Mouse (Mus musculus): ENCODE data around the gene Sap18b. TPM values are rescaled to one million over a fixed set of nuclear protein-coding genes. Genes with fewer than 3 reads are reported as not detected.

Gene Sap18b
- polyA plus RNA-seq, 1 experiment from 2014 or later = 369 TPM

DNA sequence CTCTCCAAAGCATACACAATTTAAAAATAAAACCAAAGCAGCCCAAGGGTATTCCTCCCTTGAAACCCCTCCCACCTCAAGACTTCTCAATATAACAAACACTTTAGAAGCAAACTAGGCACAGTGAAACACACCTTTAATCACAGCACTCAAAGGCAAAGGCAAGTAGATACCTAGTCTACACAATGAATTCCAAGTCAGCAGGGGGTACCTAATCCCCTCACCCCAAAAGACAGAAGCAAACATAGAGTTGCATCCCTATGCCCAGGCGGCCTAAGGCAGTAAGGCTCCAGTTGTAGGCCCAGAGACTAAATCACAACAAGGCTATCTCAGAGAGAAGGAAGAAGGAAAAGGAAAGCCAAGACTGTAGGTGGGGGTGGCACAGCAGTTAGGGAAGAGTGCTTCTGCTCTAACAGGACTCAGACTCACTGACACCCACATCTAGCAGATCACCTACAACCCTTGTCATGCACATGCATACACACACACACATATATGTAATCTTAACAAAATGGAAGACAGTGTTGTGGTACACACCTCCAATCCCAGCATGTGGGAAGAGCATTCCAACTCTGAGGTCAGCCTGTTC is 23.6 kb upstream of the Sap18b start:
- ATAC-seq (replicated peaks; ENCODE audit: low FRiP score, low TSS enrichment, low read depth) (no peak), DNase-seq (ENCODE audit: low spot score) (no peak)
- no peaks in the 10 kb centered on the region for H3K9me3 ChIP-seq (ENCODE audit: control insufficient read depth, low read length)
- peaks cover 24% of the 10 kb centered on the region for H3K36me3 ChIP-seq (ENCODE audit: control insufficient read depth, insufficient read depth, low read length)
- no peaks in the 10 kb centered on the region for H3K27me3 ChIP-seq (replicated peaks; ENCODE audit: control insufficient read depth, insufficient read depth, low read length)
- WGBS = 78% methylated on average over 1 of the region's 1 CpGs
- H3K4me1 ChIP-seq (replicated peaks; ENCODE audit: control insufficient read depth, insufficient read depth, low read length) = peaks cover 15% of the 10 kb centered on the region
- H3K4me2 ChIP-seq (ENCODE audit: low read length) = no peak overlapping the region
- H3K27ac ChIP-seq (ENCODE audit: low read depth) = no peak overlapping the region
- no peak overlapping the region for H3K4me3 ChIP-seq (ENCODE audit: low read depth, low read length)
- no peak overlapping the region for H3K9ac ChIP-seq (ENCODE audit: low read length)

- no peak overlapping the region for H3K4me3 ChIP-seq (ENCODE audit: low read depth, low read length)
- H3K9ac ChIP-seq (ENCODE audit: low read length) = no peak overlapping the region
- H3K9me3 ChIP-seq (ENCODE audit: control insufficient read depth, low read length) = no peaks in the 10 kb centered on the region
- DNase-seq (ENCODE audit: low spot score) = no peak
- H3K36me3 ChIP-seq (ENCODE audit: control insufficient read depth, insufficient read depth, low read length) = peaks cover 24% of the 10 kb centered on the region
- H3K4me2 ChIP-seq (ENCODE audit: low read length) = no peak overlapping the region
- no peaks in the 10 kb centered on the region for H3K27me3 ChIP-seq (replicated peaks; ENCODE audit: control insufficient read depth, insufficient read depth, low read length)
- H3K27ac ChIP-seq (ENCODE audit: low read depth) = no peak overlapping the region
- H3K4me1 ChIP-seq (replicated peaks; ENCODE audit: control insufficient read depth, insufficient read depth, low read length) = peaks cover 15% of the 10 kb centered on the region
- WGBS = 85% methylated on average over 8 of the region's 8 CpGs
- no peak for ATAC-seq (replicated peaks; ENCODE audit: low FRiP score, low TSS enrichment, low read depth)
Observed at GRCm38 (mm10) chr8:95802231-95802630, 22.9 kb upstream of the Sap18b start.

GRCm38 (mm10) chr8:95805482-95805881 is 19.7 kb upstream of the Sap18b start:
- H3K27ac ChIP-seq (ENCODE audit: low read depth) = no peak overlapping the region
- no peaks in the 10 kb centered on the region for H3K27me3 ChIP-seq (replicated peaks; ENCODE audit: control insufficient read depth, insufficient read depth, low read length)
- H3K36me3 ChIP-seq (ENCODE audit: control insufficient read depth, insufficient read depth, low read length) = peaks cover 23% of the 10 kb centered on the region
- WGBS = 45% methylated on average over 2 of the region's 2 CpGs
- H3K9me3 ChIP-seq (ENCODE audit: control insufficient read depth, low read length) = no peaks in the 10 kb centered on the region
- H3K4me1 ChIP-seq (replicated peaks; ENCODE audit: control insufficient read depth, insufficient read depth, low read length) = peaks cover 15% of the 10 kb centered on the region
- peak overlapping the region; percentile 87 for H3K4me2 ChIP-seq (ENCODE audit: low read length)
- H3K9ac ChIP-seq (ENCODE audit: low read length) = peak overlapping the region; percentile 98
- ATAC-seq (replicated peaks; ENCODE audit: low FRiP score, low TSS enrichment, low read depth) = no peak
- peak overlapping the region; percentile 90 for H3K4me3 ChIP-seq (ENCODE audit: low read depth, low read length)
- no peak for DNase-seq (ENCODE audit: low spot score)

- H3K36me3 ChIP-seq (ENCODE audit: control insufficient read depth, insufficient read depth, low read length) = peaks cover 12% of the 10 kb centered on the region
- H3K4me3 ChIP-seq (ENCODE audit: low read depth, low read length) = peak overlapping the region; percentile 90
- no peaks in the 10 kb centered on the region for H3K9me3 ChIP-seq (ENCODE audit: control insufficient read depth, low read length)
- ATAC-seq (replicated peaks; ENCODE audit: low FRiP score, low TSS enrichment, low read depth) (peak; percentile 3; the same call in 1 of the 2 replicates), DNase-seq (ENCODE audit: low spot score) (peak; percentile 70)
- H3K9ac ChIP-seq (ENCODE audit: low read length) = peak overlapping the region; percentile 98
- H3K4me2 ChIP-seq (ENCODE audit: low read length) = peak overlapping the region; percentile 87
- H3K27me3 ChIP-seq (replicated peaks; ENCODE audit: control insufficient read depth, insufficient read depth, low read length) = no peaks in the 10 kb centered on the region
- peaks cover 15% of the 10 kb centered on the region for H3K4me1 ChIP-seq (replicated peaks; ENCODE audit: control insufficient read depth, insufficient read depth, low read length)
- peak overlapping the region; percentile 95 for H3K27ac ChIP-seq (ENCODE audit: low read depth)
- whole genome bisulfite sequencing = under 1% methylated on average over 60 of the region's 69 CpGs
Observed at GRCm38 (mm10) chr8:95806461-95807191, 18.5 kb upstream of the Sap18b start.

DNA sequence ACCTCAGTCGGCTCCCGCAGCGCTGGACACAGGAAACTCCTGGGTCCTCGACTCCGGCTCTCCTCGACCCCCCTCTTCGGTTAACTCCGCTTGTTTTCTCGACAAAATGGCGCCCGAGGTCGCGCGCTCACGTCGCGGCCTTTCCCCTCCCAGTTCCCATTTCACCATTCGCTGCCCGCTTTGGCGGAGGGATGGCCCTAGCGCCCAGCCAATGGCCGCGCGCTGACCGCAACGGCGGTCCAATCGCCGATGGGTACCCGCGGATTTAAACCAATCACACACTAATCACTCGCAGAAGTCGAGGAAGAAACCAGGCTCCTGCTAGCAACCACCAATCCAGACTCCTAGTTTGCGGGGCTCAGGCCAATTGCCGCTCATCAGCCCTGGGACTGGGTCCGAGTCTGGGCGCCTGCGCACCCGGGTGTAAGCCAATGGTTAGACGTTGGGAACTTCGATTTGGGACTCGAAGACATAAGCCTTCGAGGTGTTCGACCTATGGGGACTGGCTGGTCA is 17.8 kb upstream of the Sap18b start, which contains the start of gene Cnot1:
Gene Cnot1, minus strand, starts transcription at position 134 of the 513 bp plus-strand sequence.
- Histone ChIP-seq H3K9ac (ENCODE audit: low read length) (peak within 1 kb of the TSS; percentile 98), H3K36me3 (ENCODE audit: control insufficient read depth, insufficient read depth, low read length) (peaks cover 7% of the 10 kb centered on the region), H3K4me2 (ENCODE audit: low read length) (peak within 1 kb of the TSS; percentile 87), H3K27me3 (replicated peaks; ENCODE audit: control insufficient read depth, insufficient read depth, low read length) (no peaks in the 10 kb centered on the region), H3K4me3 (ENCODE audit: low read depth, low read length) (peak within 1 kb of the TSS; percentile 90), H3K4me1 (replicated peaks; ENCODE audit: control insufficient read depth, insufficient read depth, low read length) (peaks cover 12% of the 10 kb centered on the region), H3K9me3 (ENCODE audit: control insufficient read depth, low read length) (no peaks in the 10 kb centered on the region), H3K27ac (ENCODE audit: low read depth) (peak within 1 kb of the TSS; percentile 95)
- under 1% methylated on average over 44 of the region's 44 CpGs for WGBS
- peak; percentile 98 for ATAC-seq (replicated peaks; ENCODE audit: low FRiP score, low TSS enrichment, low read depth)
- DNase-seq (ENCODE audit: low spot score) = peak; percentile 97

DNA sequence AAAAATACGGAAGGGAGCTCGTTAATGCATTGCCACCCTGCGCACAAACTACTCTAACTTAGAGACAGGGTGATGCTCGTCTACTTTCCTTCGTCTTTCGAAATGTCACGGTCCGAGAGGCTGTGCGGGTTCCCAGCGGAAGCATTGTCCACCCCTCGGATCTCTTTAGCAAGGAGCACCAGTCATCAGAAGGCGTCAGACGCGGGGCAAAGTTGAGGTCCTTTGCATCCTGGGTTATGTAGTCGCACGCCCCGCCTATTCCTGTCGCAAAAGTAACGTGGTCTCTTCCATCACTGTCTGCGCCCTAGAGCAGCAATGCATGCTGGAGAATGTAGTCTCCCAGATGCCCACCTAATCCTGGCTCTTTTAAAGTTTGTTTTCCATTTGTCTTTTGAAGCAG is 17.3 kb upstream of the Sap18b start:
- under 1% methylated on average over 20 of the region's 20 CpGs for WGBS
- peaks cover 12% of the 10 kb centered on the region for H3K4me1 ChIP-seq (replicated peaks; ENCODE audit: control insufficient read depth, insufficient read depth, low read length)
- H3K27ac ChIP-seq (ENCODE audit: low read depth) = peak overlapping the region; percentile 95
- peaks cover 7% of the 10 kb centered on the region for H3K36me3 ChIP-seq (ENCODE audit: control insufficient read depth, insufficient read depth, low read length)
- DNase-seq (ENCODE audit: low spot score) = peak; percentile 94
- peak; percentile 93 for ATAC-seq (replicated peaks; ENCODE audit: low FRiP score, low TSS enrichment, low read depth)
- peak overlapping the region; percentile 90 for H3K4me3 ChIP-seq (ENCODE audit: low read depth, low read length)
- peak overlapping the region; percentile 57 for H3K9ac ChIP-seq (ENCODE audit: low read length)
- no peaks in the 10 kb centered on the region for H3K27me3 ChIP-seq (replicated peaks; ENCODE audit: control insufficient read depth, insufficient read depth, low read length)
- no peaks in the 10 kb centered on the region for H3K9me3 ChIP-seq (ENCODE audit: control insufficient read depth, low read length)
- peak overlapping the region; percentile 87 for H3K4me2 ChIP-seq (ENCODE audit: low read length)

GRCm38 (mm10) chr8:95808631-95809030 is 16.5 kb upstream of the Sap18b start:
- WGBS = 71% methylated on average over 4 of the region's 4 CpGs
- DNase-seq (ENCODE audit: low spot score) = no peak
- Histone ChIP-seq H3K36me3 (ENCODE audit: control insufficient read depth, insufficient read depth, low read length) (peaks cover 7% of the 10 kb centered on the region), H3K27ac (ENCODE audit: low read depth) (no peak overlapping the region), H3K4me2 (ENCODE audit: low read length) (no peak overlapping the region), H3K9ac (ENCODE audit: low read length) (no peak overlapping the region), H3K9me3 (ENCODE audit: control insufficient read depth, low read length) (no peaks in the 10 kb centered on the region), H3K27me3 (replicated peaks; ENCODE audit: control insufficient read depth, insufficient read depth, low read length) (no peaks in the 10 kb centered on the region), H3K4me1 (replicated peaks; ENCODE audit: control insufficient read depth, insufficient read depth, low read length) (peaks cover 12% of the 10 kb centered on the region), H3K4me3 (ENCODE audit: low read depth, low read length) (no peak overlapping the region)
- ATAC-seq (replicated peaks; ENCODE audit: low FRiP score, low TSS enrichment, low read depth) = no peak

GRCm38 (mm10) chr8:95809116-95809515 is 16.0 kb upstream of the Sap18b start:
- 62% methylated on average over 5 of the region's 5 CpGs for WGBS
- ATAC-seq (replicated peaks; ENCODE audit: low FRiP score, low TSS enrichment, low read depth) = no peak
- no peak overlapping the region for H3K4me3 ChIP-seq (ENCODE audit: low read depth, low read length)

More at GRCm38 (mm10) chr8:95809116-95809515, 16.0 kb upstream of the Sap18b start:
- Histone ChIP-seq H3K4me2 (ENCODE audit: low read length) (no peak overlapping the region), H3K27me3 (replicated peaks; ENCODE audit: control insufficient read depth, insufficient read depth, low read length) (no peaks in the 10 kb centered on the region), H3K9ac (ENCODE audit: low read length) (no peak overlapping the region), H3K36me3 (ENCODE audit: control insufficient read depth, insufficient read depth, low read length) (peaks cover 7% of the 10 kb centered on the region), H3K9me3 (ENCODE audit: control insufficient read depth, low read length) (no peaks in the 10 kb centered on the region), H3K4me1 (replicated peaks; ENCODE audit: control insufficient read depth, insufficient read depth, low read length) (peaks cover 8% of the 10 kb centered on the region), H3K27ac (ENCODE audit: low read depth) (no peak overlapping the region)
- no peak for DNase-seq (ENCODE audit: low spot score)
